Mouse (Mus musculus): Measurements from ENCODE around the gene Slc35a1.

DNA sequence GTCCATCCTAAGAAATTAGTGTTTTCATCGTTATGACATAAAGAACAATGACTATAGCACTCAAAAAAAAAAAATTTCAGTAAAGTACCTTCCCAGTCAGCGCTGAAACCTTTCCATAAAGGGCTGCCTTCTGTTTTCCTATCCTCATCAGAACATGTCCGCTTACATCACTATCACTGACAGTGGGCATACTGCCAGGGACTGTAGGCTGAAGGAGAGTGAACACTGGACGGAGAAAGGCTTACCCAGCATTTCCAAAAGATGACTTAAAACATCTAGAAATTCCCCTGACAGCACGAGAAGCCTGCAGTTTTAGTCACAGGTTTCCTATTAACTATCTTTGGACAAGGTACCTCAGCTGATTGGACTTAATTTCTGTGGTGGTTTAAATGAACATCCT lies 13.5 kb downstream of the Slc35a1 start:
- no peak for TF ChIP-seq GATA1 (IDR thresholded peaks at IDR 0.05; ENCODE audit: borderline replicate concordance, low read length)
- TF ChIP-seq FLI1 (IDR thresholded peaks at IDR 0.05; ENCODE audit: low read length), result no peak
